Mouse (Mus musculus) heart, postnatal 0 days (tissue): ENCODE measurements at regions not wholly inside any gene's neighbourhood (a gene's known extent, or its start where the extent isn't known, plus 50 kb on each side); places are given as distances from the start of the nearest gene placed in this dataset.

Experiments used
- CTCF ChIP-seq: IDR thresholded peaks from 2 replicates; pipeline ENCODE4 v1.5.1; 2016; ENCODE audit warnings: antibody characterized with exemption, control low read depth, low read depth
- EP300 ChIP-seq: IDR thresholded peaks from 2 replicates; pipeline ENCODE4 v1.6.1; 2016; ENCODE audit warnings: antibody characterized with exemption, low read depth

GRCm38 (mm10) chr12:107327107-107327770, 161.2 kb upstream of the 3110018I06Rik start:
- TF ChIP-seq CTCF (no peak), EP300 (no peak)
